Mouse (Mus musculus) brain, embryonic 14.5 days (tissue): ENCODE measurements around the gene Myo10.

Experiments used
- CTCF ChIP-seq: fragments of 200-500 bp; IDR thresholded peaks from 2 replicates; pipeline ENCODE4 v1.5.1; 2012; ENCODE audit warnings: inconsistent platforms, mild to moderate bottlenecking, moderate library complexity, borderline replicate concordance; ENCODE audit not compliant: insufficient read depth, insufficient read length; ENCODE audit errors: extremely low read depth
- POLR2A ChIP-seq: fragments of 200-500 bp; IDR thresholded peaks from 2 replicates; pipeline ENCODE4 v1.6.1; 2012; ENCODE audit warnings: mild to moderate bottlenecking, inconsistent platforms, borderline replicate concordance; ENCODE audit not compliant: poor library complexity, insufficient read depth, insufficient read length, severe bottlenecking; ENCODE audit errors: extremely low read depth

DNA sequence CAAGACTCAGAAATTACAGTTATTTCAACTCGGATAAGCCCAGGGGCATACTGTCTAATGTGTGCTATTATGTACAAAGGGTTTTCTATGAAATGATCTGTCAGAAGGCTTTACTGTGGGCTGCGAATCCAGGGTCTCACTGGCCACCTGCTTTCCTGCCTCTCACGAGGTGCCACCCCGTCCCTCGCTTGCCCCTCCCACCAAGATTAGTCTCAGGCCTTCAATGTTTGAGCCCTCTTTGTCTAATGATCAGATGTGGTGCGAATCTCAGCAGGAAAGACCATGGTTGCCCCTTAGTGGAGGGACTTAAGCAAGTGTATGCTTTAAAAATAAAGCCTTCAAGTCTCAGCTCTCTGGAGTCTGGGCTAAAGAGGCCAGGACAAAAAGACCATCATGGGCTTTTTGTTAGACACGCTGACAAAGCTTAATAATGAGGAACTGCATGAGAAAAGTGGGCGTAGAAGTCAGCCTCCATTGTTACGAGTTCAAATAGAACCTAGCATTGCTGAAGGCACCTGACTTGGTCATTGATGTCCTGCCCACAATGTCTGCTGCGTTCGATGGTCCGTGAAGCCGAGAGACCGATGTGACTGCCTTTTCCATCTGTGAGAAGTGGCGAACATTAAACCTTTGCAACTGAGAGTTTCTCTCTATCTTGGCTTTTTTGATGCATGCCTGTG lies 67.9 kb downstream of the Myo10 start:
- TF ChIP-seq CTCF (peak; percentile 6; the same call in 1 of the 2 replicates), POLR2A (no peak)
